Mouse (Mus musculus): Measurements from ENCODE around the gene Rgs10.

The Rgs10 gene

DNA sequence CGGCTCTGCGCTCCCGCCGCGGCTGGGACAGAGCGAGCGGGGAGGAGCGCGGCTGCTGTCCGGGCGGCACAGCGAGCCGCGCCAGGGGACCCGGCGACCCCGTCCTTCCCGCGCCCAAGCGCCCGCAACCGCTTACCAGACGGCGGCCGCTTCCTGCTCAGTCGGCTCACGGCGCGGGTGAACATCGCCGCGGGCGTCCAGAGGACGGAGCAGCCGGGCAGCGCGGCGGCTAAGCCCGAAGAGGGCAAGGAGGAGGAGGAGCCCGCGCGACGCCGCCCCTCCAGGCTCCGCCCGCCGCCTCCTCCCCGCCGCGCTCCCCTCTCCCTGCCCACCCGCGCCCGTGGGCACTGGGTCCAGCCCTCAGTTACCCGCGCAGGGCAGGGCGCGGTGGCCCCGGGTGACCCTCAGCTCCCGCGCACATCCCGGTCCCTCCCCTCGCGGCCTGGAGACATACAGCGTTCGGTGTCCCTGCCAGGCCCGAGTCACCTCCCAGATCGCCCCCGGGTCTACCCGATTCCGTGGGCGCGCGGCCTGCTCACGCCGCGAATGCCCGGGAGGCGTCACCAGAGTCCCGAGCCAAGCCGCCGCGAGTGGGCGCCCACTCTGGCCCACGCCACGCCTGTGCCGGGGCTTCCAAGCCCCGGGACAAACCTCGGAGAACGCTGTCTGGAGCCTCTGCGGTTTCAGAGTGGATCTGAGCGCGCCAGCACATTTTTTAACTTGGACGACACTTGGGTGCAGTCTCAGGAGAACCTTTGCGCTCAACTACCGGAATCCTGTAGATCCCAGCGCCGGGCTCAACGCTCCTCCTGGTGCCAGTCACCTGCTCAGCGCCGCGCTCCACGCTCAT, at the start of gene Rgs10:
Rgs10 (minus strand) TSS at position 829 of the 850 bp plus-strand sequence.
- peak; percentile 72 for DNase-seq

DNA sequence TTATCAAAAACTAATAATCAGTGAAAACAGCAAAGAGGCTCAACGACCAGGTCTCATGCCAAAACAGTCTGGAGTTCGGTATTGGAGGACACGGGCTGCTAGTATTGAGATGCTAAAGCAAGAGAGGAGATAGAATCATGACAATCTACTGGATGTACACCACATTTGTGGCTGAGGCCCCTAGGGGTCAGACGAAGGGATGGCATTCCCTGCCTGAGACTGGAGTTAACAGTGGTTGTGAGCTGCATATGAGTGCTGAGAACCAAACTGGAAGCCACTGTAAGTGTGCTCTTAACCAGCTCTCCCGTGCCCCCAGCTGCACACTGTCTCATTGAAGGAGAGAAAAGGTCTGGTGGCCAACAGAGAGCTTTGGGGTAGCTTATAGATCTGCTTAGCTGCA, 43.8 kb upstream of the Rgs10 start:
- DNase-seq, result no peak

DNA sequence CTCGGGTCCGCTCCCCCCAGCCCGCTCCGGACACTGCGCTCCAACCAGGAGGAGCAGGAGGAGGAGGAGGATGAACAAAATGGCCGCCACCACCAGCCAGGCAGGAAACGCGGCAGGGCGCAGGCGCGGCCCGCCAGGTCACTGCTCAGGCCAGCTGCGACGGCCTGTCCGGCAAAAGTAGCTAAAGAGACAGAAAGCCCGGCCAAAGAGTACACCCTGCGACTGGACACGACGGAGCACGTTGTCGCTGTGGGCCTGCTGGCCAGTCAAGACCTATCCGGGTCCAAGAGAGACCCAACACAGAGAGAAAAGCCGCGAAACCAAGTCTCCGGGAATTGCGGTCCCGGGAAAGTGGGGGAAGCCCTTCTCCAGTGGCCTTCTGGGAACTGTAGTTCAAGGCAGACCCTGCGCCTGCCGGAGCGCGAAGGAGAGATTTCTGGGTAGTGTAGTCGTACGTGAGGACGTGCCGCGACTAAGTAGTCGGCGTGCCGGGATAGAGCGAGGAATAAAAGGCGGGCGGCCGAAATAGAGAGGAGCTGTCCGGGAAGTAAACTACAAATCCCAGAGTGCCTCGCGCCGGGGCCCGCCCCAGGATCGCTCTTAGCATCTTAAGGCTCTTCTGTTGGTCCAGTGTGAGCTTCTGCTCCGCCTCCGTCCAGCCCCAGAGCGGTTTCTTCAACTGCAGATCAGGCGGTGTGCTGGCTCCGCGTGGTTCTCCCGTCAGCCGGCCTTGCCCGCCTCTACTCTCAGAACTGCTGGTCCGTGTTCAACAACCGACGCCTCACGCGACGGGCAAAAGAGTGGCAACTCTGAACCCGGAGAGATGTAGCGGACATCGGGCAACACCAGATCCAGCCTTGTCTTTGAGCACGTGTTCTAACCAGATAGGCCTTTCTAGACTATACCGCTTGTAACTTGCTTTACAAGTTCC, 43.0 kb upstream of the Rgs10 start, which contains the start of gene Tial1:
Tial1 (minus strand) TSS at position 433 of the 931 bp plus-strand sequence.
- DNase-seq, result peak; percentile 99

DNA sequence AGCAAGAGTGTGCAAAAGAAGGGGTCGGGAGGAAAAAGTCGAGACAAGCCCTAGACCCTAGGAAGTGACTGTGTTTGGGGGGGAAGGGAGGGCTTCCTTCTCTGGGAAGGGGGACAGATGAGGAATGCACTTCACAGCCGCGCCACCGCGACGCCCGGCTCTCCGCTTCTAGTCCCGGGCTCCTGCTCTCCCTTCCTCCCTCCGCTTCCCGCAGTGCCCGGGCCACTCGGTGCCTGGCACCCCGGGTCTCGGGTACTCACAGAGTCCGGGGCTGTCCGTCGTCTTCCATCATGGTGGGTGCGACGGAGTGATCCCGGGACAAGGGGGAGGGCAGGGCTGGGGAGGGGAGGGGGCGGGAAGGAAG, 42.3 kb upstream of the Rgs10 start:
- peak; percentile 53 for DNase-seq

DNA sequence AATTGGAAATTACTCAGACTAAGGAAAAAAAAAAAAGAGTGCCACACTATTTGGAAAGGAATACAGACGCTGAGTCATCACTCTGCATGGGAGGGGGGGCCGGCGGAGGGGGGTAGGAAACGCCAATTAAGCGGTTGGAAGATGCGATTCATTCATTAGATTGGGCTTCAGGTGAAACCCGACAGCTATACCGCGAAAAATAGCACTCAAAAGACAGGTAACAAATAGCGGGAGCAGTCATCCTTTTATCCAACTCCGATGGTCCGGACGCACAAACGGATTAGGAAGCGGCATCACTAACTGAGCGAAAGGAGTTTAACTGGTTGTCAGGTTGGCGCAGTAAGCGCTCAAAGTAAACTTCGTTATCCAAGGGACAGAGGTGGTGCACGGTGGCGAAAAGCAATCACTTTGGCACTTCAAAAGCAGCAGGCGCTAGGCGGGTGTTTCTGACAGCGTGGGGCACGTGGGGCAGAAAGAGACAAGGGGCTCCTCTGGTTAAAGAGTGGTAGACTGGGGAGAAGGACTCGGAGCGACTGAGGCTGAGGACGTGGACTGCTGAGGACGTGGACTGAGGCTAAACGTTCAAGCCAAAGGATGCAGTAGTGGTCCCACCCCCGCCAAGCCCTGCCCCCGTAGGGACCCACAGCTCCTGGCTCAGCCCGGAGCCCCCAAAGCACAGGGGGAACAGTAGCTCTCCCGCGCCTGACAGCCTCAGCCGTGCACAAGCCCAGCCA, 41.7 kb upstream of the Rgs10 start:
- peak; percentile 53 for DNase-seq

DNA sequence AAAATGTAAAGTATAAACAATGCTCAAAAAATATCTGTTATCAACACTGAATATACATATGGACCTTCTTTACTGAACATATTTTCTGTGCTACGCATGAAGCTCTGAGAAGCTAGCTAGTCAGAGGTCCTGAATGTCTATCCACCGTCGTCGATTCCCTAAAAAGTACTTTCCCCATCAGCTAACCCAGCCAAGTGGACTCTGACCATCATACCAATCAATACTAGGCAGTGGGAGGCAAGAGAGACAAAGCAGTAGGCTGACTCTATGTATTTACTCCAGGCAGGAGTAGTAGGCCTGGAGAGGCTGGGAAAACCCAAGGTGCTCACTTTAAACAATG, 41.2 kb upstream of the Rgs10 start:
- DNase-seq, result no peak

DNA sequence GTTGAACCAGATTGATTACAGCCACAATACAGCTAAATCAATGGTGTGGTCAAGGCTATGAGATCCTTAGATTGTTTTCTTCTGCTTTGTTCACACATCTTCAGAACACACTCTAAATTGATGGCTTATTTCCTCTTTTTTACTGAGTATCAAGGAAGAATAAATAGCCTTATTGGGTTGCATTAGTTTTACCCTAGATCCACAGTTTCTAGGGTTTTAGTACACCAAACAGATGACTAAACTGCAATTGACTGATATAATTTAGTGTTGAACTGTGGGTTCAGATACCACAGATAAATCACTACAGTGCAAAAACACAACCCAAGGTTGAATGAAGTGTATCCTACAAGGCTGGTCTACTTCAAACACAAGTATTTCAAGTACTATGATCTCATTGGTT, 39.5 kb upstream of the Rgs10 start:
- DNase-seq, result no peak

DNA sequence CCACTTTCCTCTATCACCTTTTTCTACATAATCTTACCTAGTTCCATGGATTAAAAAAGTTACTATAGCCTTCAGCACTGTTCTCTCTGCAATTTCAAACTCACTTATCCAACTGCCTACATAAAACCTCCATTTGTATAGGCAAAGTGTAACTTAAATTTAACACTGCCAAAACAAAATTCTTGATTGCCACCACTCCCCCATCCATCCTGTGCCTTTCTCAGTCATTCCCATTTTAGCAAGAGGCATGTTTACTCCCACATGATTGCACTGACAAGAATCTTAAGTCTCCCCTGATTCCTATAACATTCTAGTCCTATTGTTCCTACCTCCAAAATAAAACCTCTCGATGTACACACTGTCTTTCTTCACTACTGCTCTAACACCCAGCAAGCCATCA, 34.2 kb upstream of the Rgs10 start:
- DNase-seq, result no peak

DNA sequence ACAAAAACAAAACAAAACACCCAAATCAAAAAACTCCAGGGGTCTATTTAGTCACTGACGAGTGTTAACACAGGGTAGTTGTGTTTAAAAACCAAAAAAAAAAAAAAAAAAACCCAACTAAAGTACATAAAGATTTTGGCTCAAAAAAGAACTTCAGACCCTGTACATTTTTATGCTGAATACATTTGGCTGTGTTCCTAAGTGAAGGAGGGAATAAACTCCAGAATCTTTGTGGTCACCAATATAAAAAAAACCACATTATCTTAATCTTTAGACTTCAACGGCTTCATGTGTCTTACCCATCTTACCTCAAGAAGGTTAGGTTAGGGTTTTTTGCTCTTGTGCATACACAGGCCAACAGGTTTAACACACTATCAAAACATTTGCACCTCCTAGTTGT, 22.0 kb upstream of the Rgs10 start:
- no peak for DNase-seq

DNA sequence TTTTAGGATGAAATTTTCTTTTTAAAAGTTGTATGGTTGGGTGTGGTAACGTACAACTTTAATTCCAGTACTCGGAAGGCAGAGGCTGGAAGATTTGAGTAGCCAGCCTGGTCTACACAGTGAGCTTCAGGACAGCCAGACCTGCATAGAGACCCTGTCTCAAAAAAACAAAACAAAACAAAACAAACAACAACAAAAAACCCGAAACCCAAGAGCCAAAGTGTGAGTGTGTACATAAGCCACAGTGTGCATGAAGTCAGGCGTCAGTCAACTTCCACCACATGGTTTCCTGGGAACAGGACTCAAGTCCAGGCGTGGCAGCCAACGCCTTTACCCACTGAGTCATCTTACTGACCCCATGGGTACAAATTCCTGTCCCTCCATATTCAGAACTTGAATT, 20.7 kb upstream of the Rgs10 start:
- DNase-seq, result no peak

DNA sequence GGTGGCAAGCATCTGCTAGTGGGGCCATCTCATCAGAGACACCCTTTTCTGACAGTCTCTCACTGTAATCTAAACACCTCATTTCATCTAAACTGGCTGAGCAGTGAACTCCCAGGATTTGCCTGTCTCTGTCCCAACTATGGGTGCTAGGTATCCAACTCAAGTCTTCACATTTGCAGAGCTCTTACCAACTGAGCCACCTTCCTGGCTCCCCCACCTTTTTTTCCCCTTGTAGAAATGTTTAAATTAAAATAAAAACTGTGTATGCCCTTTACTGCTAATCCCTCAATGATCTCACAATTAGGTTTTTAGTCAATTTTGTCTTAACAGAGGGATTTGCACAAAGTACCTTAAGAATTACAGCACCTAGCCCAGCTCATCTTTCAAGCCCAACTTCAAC, 19.6 kb upstream of the Rgs10 start:
- DNase-seq, result no peak

DNA sequence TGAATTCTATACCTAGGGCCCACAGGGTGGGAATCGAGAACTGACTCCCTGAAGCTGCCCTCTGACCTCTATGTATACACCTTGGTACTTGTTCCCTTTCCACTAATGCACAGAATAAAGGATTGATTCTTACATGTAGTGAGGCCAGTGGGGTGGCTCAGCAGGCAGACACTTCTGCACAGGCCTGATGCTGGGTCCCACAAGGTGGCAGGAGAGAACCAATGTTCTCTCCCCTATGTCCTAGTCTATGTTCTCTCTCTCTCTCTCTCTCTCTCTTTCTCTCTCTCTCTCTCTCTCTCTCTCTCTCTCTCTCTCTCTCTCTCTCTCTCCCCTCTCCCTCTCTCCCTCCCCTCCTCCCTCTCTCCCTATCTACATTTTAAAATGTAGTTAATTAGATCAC, 14.7 kb upstream of the Rgs10 start:
- DNase-seq, result no peak

DNA sequence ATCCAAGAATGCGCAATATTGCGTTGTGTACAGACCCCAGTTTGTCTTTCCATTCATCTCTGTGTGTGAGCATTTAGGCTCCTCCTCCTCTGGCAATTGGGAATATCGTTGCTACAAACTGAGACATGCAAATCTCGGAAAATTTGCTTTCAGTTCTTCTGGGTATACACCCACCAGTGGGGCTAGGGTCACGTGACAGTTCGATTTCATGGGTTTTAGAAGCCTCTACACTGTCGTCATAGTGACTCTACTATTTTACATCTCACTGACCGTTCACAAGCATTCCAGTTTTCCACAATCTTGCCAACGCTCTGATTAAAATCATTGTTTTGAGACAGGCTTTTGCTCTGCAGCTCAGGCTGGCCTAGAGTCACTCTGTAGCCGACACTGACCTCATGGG, 14.0 kb upstream of the Rgs10 start:
- DNase-seq, result no peak

DNA sequence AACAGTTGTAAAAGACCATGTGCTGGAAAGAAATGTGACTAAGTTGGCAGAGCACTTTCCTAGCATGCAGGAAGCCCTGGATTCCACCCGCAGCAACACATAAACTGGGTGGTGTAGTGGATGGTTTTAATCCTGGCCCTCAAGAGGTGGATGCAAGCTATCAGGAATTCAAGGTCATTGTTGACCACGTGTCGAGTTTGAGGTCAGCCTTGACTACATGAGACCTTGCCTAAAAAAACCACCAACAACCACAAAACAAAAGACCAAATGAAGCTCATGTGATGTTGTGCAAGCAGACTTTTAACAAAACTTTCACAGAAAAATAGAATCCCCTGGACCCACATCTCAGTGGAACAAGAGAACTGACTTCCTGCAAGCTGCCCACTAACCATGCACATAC, 3.9 kb upstream of the Rgs10 start:
- no peak for DNase-seq

DNA sequence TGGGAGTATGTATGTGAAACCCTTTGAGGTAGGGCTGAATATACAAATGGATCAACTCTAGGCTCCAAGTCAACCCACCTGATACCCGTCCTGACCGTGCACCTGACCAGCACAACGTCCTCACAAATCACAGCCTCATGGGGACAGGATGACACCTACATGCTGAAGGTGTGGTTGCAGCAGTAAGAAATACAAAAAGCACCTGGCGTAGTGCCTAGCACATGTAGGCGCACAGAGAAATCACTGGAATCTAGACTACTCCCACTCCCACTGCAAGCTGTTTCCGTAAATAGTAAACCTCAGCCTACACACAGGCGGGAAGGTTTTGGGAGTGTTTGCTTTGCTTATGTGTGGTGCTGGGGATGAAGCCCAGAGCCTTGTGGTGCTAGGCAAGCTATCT, 3.1 kb upstream of the Rgs10 start:
- no peak for DNase-seq

DNA sequence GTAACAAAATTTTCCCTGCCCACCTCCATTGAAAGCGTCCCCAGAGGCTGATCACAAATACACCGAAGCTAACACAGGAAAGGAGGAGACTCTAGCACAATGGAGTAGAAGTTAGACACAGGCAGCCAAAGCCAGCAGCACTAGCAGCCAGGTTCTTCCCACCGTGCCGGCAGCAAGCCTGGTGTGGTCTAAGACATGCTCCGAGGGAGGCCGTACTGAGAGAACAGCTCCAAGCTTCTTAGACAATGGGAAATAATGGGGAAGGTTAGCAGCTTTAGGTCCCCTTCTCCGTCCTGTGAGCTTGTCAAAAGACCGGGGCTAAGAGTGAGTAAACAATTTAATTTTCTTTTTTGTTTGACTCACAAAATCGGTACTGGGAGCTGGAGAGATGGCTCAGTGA, 1.1 kb upstream of the Rgs10 start:
- DNase-seq, result no peak

DNA sequence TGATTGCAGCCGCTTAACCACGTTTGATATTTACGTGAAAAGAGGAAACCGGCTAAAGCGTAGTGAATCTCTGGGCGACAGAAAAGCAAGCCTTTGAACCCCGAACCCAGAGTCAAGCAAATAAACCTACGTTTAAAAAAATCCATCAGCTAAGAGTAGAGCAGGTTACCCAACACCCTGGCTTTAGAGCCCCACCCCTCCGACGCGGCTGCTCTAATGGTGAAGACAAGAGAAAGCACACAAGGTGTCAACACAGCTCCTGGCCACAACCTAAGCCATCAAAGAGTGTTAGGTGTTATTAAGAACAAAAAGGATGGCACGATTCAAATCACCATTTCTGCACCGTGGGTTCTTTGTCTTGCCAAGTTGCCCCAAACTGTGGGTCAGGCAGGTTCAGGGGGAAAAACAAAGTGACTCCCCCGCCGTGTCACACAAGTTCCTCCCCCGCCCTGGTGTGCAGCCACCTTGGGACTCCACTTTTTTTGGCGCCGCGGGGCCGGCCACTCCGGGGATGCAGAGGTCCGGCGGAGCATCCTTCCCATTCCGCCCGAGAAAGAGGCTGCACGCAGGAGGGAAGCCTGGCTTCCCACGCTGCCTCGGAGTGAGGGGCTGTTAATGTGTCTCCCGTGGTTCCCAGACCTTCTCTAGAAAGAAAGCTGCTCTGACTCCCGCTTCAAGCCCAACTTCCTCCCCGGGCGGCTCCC, 1.2 kb downstream of the Rgs10 start:
- no peak for DNase-seq

DNA sequence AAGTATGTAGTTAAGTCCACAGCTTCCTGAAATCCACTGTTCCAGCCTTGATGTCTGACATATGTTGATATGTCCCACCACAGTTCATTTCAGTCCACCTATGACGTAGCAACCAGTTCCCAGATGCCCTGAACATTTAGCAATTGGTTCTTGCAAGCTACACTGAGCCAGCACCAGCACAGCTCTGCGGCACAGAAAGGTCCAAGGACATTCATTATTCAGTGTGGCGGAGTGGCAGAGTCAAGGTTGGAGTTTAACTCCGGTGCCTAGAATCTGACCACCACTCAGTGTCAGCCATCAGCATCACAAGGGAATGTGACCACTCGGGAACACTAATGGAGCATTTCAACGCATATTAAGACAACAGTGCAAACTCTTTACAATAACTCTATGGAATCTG, 1.9 kb downstream of the Rgs10 start:
- no peak for DNase-seq

DNA sequence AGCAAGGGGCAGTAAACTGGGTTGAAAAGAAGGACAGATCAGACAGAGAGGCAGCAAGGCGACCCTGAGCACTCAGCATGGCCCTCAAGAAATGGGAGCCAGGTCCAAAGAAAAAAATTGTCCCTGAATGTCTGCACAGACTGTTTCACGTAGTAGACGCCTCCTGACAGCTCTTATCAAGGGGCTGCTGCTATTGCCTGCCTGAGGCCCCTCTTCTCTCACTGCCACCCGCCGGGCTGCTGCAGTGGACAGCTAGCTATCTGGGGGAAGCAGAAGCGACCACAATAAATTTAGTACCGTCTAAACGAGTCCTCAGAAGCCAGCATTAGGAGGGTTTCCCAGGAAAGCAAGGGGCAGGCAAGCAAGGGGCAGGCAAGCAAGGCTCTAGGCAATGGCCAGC, 4.1 kb downstream of the Rgs10 start:
- no peak for DNase-seq

DNA sequence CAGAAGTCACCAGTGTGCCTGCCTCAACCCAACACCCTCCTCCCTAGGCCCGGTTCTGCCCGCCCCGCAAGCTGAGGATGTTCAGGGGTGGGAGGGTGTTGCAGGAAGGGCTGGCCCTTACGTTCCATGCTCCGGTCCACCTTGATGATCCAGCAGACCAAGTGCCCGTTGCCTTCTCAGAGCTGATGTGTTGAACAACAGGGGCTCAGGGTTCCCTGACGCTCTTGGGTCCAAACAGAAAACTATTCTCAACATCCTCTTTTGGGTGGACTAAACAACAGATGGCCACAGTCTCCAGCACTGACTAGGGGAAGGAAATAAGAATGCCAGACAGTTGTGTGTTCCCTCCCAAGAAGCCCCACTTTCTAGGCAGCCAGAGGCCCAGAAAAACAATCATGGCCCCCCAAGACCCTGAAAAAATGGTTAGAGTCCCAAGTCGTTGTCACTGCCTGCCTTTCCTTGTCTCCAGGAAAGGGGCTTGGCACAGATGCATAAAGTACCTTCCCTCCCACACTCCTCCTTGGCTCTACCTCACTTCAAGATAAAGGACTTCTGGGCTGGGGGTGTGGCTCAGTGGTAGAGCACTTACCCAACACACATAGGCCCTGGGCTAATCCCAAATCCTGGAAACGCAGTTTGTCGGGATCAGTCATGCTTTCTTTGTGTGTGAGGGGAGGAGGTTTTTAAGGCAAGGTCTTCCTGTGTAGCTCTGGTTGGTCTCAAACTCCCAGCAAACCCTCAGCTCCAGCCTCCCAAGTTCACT, 6.3 kb downstream of the Rgs10 start:
- DNase-seq, result peak; percentile 49

DNA sequence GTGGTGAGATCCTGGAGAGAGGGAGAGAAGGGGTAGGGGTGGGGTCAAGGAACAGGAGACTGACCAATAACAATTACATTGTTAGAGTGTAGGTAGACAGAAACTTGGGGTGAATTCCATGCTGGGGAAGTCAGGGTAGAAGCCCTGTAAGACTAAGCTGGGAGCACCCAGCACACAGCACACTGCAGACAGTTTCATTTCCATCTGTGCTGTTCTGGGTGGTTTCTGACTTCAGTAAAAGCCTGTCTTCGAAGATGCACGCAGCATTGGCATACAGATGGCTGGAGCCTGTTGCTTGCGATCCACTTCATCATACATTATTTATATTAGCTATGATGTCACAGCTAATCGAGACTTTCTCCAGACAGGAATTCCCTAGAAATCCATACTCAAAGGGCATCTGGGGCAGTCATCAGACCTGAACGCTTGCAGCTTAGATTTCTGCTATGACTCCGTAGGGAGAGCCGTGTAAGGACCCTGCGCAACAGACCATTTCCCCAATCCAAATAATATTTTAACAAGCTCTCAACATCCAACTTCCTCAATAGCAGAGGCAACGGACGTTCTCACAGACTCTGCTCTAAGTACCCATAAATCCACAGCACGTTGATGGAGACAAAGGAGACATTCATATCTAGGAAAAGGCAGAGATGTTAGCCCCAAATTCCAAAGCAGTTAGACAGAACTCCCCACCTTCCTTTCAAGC, 7.7 kb downstream of the Rgs10 start:
- no peak for DNase-seq
